Mouse (Mus musculus) intestine, embryonic 14.5 days (tissue): ENCODE data around the gene Fry. TPM values are rescaled to one million over a fixed set of nuclear protein-coding genes. Genes with fewer than 3 reads are reported as not detected.
A peak's percentile ranks its signal among the peaks of the same experiment; 100 is the strongest.

Experiments used
- ATAC-seq: fragments of 200-750 bp; cut with Nextera tagmentation; replicated peaks from 2 replicates; pipeline ENCODE4 v1.8.0; 2017; ENCODE audit warnings: low read depth, moderate number of reproducible peaks, moderate TSS enrichment, moderate library complexity; ENCODE audit not compliant: low FRiP score, low TSS enrichment
- DNase-seq: peaks from one replicate; pipeline ENCODE4 v3.0.0-alpha.2; 2018; ENCODE audit warnings: low spot score
- H3K27ac ChIP-seq: fragments of 300-500 bp; sonication (generic); 2 replicates; pipeline ENCODE4 v1.5.1; 2014; ENCODE audit warnings: low read depth, mild to moderate bottlenecking, control low read depth
- H3K27me3 ChIP-seq: fragments of 300-500 bp; sonication (generic); replicated peaks from 2 replicates; pipeline ENCODE4 v1.6.1; 2014; ENCODE audit warnings: low read length, control low read depth; ENCODE audit not compliant: control insufficient read depth, insufficient read depth
- H3K36me3 ChIP-seq: fragments of 300-500 bp; sonication (generic); 2 replicates; pipeline ENCODE4 v1.6.1; 2014; ENCODE audit warnings: low read length, control low read depth; ENCODE audit not compliant: control insufficient read depth, insufficient read depth
- H3K4me1 ChIP-seq: fragments of 300-500 bp; sonication (generic); replicated peaks from 2 replicates; pipeline ENCODE4 v1.6.1; 2014; ENCODE audit warnings: low read length, control low read depth, mixed read lengths; ENCODE audit not compliant: control insufficient read depth, insufficient read depth
- H3K4me2 ChIP-seq: fragments of 300-500 bp; sonication (generic); 2 replicates; pipeline ENCODE4 v1.6.1; 2014; ENCODE audit warnings: low read length
- H3K4me3 ChIP-seq: fragments of 300-500 bp; sonication (generic); 2 replicates; pipeline ENCODE4 v1.5.1; 2014; ENCODE audit warnings: low read depth, low read length, control low read depth, mixed read lengths
- H3K9ac ChIP-seq: fragments of 300-500 bp; sonication (generic); 2 replicates; pipeline ENCODE4 v1.6.1; 2014; ENCODE audit warnings: mild to moderate bottlenecking, low read length
- H3K9me3 ChIP-seq: fragments of 300-500 bp; sonication (generic); 2 replicates; pipeline ENCODE4 v1.6.1; 2016; ENCODE audit warnings: low read length, control low read depth; ENCODE audit not compliant: control insufficient read depth
- WGBS: fragments of 180-500 bp; shearing (Covaris S2); extraction: QIAGEN DNeasy Blood & Tissue Kit; methylation state at CpG from one replicate; pipeline ENCODE4 v1.1.7; 2014; 5-methylcytosine and 5-hydroxymethylcytosine counted together
- polyA plus RNA-seq: library from polyadenylated mRNA; unstranded; fragments of >200 nt; fragmentation: Nextera tagmentation; extraction: Ambion mirVana; gene quantifications from 2 replicates; pipeline ENCODE4 v1.2.1, GENCODE M21; 2014

Gene Fry
- polyA plus RNA-seq, 1 experiment from 2014 or later: 11.6 TPM

DNA sequence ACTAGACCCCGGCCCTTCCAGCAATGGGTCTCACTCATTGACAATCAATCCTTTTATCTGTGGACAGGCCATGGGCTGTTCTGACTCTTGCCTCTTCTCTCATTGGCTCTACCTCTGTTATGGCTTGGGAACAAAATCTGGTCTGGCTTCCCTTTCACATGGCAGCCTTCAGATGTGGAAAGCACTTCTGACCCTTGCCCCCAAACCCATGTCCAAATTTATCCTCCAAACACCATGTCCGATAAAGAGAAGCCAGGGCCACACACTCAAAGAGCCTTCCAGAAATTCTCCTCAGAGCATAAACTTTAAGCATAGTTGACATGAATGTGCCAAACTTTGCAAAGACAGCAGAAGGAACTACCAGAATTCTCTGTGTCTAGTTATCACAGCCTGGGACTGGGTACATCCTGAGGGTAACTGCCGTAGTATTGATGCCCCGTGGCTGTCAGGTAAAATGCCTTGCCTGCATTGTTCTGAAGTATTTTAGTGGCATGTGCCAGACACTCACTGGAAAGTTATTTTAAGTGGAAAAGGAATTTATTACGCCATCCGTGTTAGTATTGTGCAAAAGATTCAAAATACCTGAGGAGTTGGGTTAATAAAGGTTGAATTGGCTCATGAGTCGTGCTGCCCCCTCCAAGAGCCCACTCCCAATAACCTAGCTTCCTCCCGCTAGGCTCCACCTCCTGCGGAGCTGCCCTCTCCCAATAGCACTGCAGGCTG is 333.0 kb downstream of the Fry start:
- H3K9me3 ChIP-seq: 0 out of 2 replicates have a peak, but pooled peaks cover 4% of the 10 kb centered on the region
- no peaks in the 10 kb centered on the region for H3K27me3 ChIP-seq
- DNase-seq (no peak), ATAC-seq (no peak)
- no peak overlapping the region for H3K27ac ChIP-seq
- peaks cover 14% of the 10 kb centered on the region for H3K36me3 ChIP-seq
- 78% methylated on average over 9 of the region's 9 CpGs for WGBS
- no peak overlapping the region for H3K4me2 ChIP-seq
- H3K4me1 ChIP-seq: no peaks in the 10 kb centered on the region
- H3K9ac ChIP-seq: no peak overlapping the region
- no peak overlapping the region for H3K4me3 ChIP-seq

DNA sequence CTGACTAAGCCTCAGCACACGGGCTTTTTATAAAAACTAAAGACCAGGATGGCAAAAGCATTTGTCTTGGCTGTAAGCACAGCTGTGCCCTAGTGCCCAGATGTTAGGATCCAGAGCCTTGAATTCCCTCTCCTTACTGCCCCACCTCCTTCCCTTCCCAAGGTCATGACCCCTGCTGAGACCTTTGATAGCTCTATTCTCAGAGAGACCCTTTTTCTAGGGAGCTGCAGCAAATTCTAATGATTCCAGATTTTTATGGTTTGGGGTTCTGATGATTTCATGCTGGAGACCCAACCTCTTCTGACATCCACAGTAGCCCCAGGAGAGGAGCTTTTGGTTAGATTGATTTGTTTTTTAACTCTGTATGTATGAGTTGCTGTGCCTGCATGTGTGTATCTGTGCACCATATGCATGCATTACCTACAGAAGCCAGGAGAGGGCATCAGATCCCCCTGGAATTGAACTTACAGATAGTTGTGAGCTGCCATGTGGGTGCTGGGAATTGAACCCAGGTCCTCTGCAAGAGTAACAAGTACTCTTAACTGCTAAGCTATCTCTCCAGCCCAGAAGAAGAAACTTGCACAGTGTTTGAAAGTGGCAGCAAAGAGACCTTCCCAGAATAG is 333.7 kb downstream of the Fry start:
- Histone ChIP-seq H3K9ac (no peak overlapping the region), H3K4me2 (no peak overlapping the region), H3K4me1 (no peaks in the 10 kb centered on the region), H3K27me3 (no peaks in the 10 kb centered on the region), H3K36me3 (peaks cover 13% of the 10 kb centered on the region), H3K4me3 (no peak overlapping the region), H3K9me3 (0 out of 2 replicates have a peak, but pooled peaks cover 4% of the 10 kb centered on the region), H3K27ac (no peak overlapping the region)
- DNase-seq (no peak), ATAC-seq (no peak)
- 57% methylated on average over 1 of the region's 1 CpGs for WGBS

DNA sequence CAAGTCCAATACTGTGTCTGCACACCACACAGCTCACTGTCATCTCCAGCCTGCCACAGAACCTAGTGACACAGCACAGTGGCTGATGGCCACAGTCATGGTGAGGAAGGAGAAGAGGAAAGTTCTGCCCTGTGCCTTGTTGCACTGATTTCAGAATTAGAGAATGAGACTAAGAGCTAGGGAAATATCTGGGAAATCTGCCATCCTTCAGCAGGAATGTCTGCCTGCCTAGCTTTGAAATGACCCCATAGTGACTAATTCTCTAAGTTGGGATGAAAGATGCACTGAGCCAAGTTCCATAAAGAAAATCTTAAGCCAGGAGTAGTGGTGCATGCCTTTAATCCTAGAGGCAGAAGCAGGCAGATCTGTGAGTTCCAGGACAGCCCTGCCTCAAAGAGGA is 334.2 kb downstream of the Fry start:
- H3K9me3 ChIP-seq: 0 out of 2 replicates have a peak, but pooled peaks cover 4% of the 10 kb centered on the region

DNA sequence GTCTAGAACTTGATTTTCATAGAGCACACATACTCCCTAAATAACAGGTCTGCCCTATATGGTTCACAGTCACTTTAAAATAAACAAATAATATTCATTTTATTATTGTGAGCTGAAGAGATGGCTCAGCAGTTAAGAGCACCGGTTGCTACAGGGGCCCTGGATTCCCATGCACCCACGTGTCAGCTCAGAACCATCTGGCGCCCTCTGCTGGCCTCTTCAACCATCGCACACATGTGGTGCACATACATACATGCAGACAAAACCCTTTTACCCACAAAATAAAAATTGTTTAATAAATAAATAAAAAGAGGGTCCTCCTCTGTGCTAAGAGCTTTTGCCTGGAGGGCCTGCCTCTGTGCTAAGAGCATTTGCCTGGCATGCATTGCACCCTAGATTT is 335.0 kb downstream of the Fry start:
- Histone ChIP-seq H3K4me2 (no peak overlapping the region), H3K4me3 (no peak overlapping the region), H3K4me1 (no peaks in the 10 kb centered on the region), H3K27ac (no peak overlapping the region), H3K9ac (no peak overlapping the region), H3K9me3 (0 out of 2 replicates have a peak, but pooled peaks cover 4% of the 10 kb centered on the region), H3K27me3 (no peaks in the 10 kb centered on the region), H3K36me3 (peaks cover 13% of the 10 kb centered on the region)
- 84% methylated on average over 4 of the region's 4 CpGs for WGBS
- no peak for DNase-seq
- ATAC-seq: no peak

More for the DNA sequence above, 334.2 kb downstream of the Fry start:
- Histone ChIP-seq H3K27ac (no peak overlapping the region), H3K4me1 (no peaks in the 10 kb centered on the region), H3K36me3 (peaks cover 13% of the 10 kb centered on the region), H3K4me3 (no peak overlapping the region), H3K27me3 (no peaks in the 10 kb centered on the region), H3K4me2 (no peak overlapping the region), H3K9ac (no peak overlapping the region)
- ATAC-seq (no peak), DNase-seq (no peak)

DNA sequence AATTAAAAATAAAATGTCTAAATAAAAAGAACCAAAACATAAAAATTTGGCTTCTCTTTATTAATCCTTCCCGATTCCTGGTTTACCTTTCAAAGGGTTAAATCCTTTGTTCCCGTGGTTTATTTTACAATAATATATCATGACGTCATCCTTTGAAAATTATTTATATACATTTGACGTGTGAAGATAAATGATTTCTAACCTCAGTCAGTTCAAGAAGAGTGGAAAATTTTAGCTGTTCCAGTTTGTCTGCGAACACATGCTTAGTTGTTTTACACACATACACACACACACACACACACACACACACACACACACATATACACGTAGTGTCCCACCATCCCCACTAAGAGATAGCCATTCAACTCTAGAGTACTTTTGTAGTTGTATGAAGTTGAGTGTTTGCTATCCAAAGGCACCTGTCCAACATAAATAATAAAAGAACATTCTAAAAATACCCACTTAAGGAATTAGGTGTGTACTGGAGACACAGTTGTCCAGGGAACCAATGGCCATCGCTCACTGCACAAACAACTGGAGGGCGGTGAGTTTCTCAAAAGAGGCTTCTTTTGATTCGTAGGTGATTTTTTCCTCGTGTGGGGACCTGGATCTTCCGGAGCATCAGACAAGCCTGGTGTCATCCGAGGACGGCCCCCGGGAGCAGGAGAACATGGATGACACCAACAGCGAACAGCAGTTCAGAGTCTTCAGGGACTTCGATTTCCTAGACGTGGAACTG is 338.9 kb downstream of the Fry start:
- no peak for ATAC-seq
- Histone ChIP-seq H3K27ac (peak overlapping the region; percentile 34; the same call in 1 of the 2 replicates), H3K4me3 (no peak overlapping the region), H3K4me1 (no peaks in the 10 kb centered on the region), H3K27me3 (no peaks in the 10 kb centered on the region), H3K9me3 (0 out of 2 replicates have a peak, but pooled peaks cover 1% of the 10 kb centered on the region), H3K36me3 (peaks cover 13% of the 10 kb centered on the region), H3K9ac (no peak overlapping the region), H3K4me2 (no peak overlapping the region)
- no peak for DNase-seq
- WGBS: 74% methylated on average over 17 of the region's 17 CpGs

DNA sequence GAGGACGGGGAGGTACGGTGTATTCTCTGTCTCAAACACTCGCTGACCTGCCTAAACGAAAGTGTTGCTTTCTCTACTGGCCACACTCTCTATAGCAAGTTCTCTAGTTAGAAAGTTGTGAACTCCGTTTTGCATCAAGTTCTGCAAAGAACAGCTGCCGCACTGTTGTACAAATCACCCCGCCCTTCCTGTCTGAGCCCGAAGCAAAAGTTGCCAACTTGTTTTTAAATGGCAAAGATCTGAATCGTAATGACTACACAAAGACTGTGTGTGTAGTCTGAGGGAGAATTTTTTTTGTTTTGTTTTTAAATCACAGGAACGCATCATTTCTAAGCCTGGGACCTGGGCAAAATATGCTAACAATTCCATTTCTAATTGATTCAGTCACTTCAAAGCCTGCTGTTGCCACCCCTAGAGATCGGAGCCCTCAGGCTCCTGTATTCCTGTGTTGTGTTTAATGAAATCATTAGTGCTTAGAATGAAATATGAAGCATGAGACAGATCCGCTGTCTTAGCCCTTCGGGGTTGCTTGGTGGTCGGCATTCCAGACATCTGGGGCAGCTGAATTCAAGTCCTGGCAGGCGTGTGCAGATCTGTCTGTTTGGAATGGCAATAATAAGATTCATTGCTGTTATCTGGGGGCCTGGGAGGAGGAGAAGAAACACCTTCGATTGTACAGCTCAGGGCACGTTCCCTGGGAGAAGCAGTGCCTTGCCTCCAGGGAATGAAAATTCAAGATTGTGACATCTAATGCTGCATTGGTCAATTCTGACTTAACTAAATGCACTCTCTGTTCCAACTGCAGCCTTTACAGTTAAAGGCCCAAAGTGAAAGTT is 339.7 kb downstream of the Fry start:
- Histone ChIP-seq H3K27ac (peak overlapping the region; percentile 34), H3K9ac (no peak overlapping the region), H3K4me2 (0 out of 2 replicates have a peak overlapping the region, but pooled peaks have one; percentile 7), H3K36me3 (peaks cover 10% of the 10 kb centered on the region), H3K4me3 (no peak overlapping the region), H3K9me3 (no peaks in the 10 kb centered on the region), H3K27me3 (no peaks in the 10 kb centered on the region), H3K4me1 (no peaks in the 10 kb centered on the region)
- ATAC-seq (no peak), DNase-seq (no peak)
- 47% methylated on average over 17 of the region's 17 CpGs for WGBS

DNA sequence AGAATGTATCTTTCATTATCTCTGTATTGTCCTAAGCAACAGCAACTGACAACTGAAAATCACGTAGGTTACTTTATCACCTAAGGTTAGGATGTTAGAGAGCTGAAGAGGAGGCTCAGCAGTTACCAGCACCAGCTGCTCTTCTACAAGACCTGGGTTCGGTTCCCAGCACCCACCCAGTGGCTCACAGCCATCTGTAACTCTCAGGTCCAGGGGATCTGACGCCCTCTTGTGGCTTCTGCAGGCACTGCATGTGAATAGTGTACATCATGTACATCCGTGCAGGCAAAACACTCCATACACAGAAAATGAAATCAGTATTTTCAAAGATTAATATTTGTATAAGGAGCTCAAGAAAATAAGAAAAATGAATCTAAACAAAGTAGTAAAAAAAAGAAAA is 341.4 kb downstream of the Fry start:
- WGBS: 79% methylated on average over 4 of the region's 4 CpGs
- no peaks in the 10 kb centered on the region for H3K9me3 ChIP-seq
- peaks cover 6% of the 10 kb centered on the region; the same call in 1 of the 2 replicates for H3K36me3 ChIP-seq
- ATAC-seq (no peak), DNase-seq (no peak)
- no peak overlapping the region for H3K9ac ChIP-seq
- no peak overlapping the region for H3K27ac ChIP-seq
- H3K4me3 ChIP-seq: no peak overlapping the region
- no peaks in the 10 kb centered on the region for H3K27me3 ChIP-seq
- no peaks in the 10 kb centered on the region for H3K4me1 ChIP-seq
- no peak overlapping the region for H3K4me2 ChIP-seq

DNA sequence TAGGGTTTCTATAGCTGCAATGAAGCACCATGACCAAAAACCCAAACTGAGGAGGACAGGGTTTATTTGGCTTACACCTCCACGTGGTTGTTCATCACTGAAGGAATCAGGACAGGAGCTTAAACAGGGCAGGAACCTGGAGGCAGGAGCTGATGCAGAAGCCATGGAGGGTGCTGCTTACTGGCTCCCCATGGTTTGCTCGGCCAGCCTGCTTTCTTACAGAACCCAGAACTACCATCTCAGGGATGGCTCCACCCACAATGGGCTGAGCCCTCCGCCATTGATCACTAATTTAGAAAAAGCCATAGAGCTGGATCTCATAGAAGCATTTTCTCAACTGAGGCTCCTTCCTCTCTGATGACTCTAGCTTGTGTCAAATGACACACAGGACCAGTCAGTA is 346.3 kb downstream of the Fry start:
- WGBS: 67% methylated on average over 3 of the region's 3 CpGs

More for the DNA sequence above, 346.3 kb downstream of the Fry start:
- Histone ChIP-seq H3K27ac (no peak overlapping the region), H3K9ac (no peak overlapping the region), H3K36me3 (no peaks in the 10 kb centered on the region), H3K4me1 (peaks cover 12% of the 10 kb centered on the region), H3K4me3 (no peak overlapping the region), H3K4me2 (no peak overlapping the region), H3K27me3 (no peaks in the 10 kb centered on the region), H3K9me3 (no peaks in the 10 kb centered on the region)
- ATAC-seq (no peak), DNase-seq (no peak)
